Mouse (Mus musculus) lung, adult 2 months (tissue): ENCODE data around the gene Eddm3b.

Experiments
- CTCF ChIP-seq: fragments of 200-500 bp; IDR thresholded peaks from 2 replicates; pipeline ENCODE4 v1.5.1; 2011; ENCODE audit warnings: mild to moderate bottlenecking, low read length, control low read depth; ENCODE audit not compliant: insufficient read depth
- POLR2A ChIP-seq: fragments of 200-500 bp; IDR thresholded peaks from 2 replicates; pipeline ENCODE4 v1.6.1; 2011; ENCODE audit warnings: low read depth, mild to moderate bottlenecking, control low read depth, low read length, borderline replicate concordance; ENCODE audit errors: extremely low read depth

DNA sequence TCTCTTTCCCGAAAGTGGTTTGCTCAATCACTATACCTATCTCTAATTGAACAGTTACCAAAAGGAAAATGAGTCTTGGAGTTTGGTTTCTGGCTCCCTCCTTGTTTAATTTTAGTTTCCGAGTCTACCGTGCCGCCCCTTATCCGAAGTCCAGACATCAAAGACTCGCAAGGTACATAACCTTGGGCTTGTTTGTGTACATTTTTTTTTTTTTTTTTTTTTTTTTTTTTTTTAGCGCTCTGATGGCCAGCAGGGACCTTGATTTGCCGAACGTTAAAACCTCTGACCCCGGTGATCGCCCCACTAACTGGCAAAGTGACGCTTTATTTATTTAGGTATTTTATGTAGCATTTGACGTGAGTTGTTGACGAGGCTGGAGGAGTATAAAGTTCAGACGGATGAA is 24.6 kb upstream of the Eddm3b start:
- no peak for TF ChIP-seq POLR2A
- TF ChIP-seq CTCF: no peak
